Mouse (Mus musculus): ENCODE results near the gene Pla2g4d. TPM values are rescaled to one million over a fixed set of nuclear protein-coding genes. Genes with fewer than 3 reads are reported as not detected.
"Not testable (repeated sequence)": the region's sequence is repeated elsewhere in the genome, so short reads cannot be mapped to it uniquely, and the experiment has no call there.

The Pla2g4d gene
- polyA plus RNA-seq, 1 experiment = not detected

GRCm38 (mm10) chr2:120265523-120265922, 23.5 kb downstream of the Pla2g4d start:
- 77% methylated on average over 6 of the region's 6 CpGs for WGBS
- DNase-seq (ENCODE audit: low read depth, low spot score) = no peak

- WGBS = 72% methylated on average over 10 of the region's 10 CpGs
Observed at GRCm38 (mm10) chr2:120264858-120265257, 24.1 kb downstream of the Pla2g4d start.

GRCm38 (mm10) chr2:120262876-120263275, 26.1 kb downstream of the Pla2g4d start:
- no peak for DNase-seq (ENCODE audit: low read depth, low spot score)
- 21% methylated on average over 1 of the region's 1 CpGs for WGBS

More at GRCm38 (mm10) chr2:120264858-120265257, 24.1 kb downstream of the Pla2g4d start:
- no peak for DNase-seq (ENCODE audit: low read depth, low spot score)

GRCm38 (mm10) chr2:120261346-120261745, 27.7 kb downstream of the Pla2g4d start:
- DNase-seq (ENCODE audit: low read depth, low spot score) = no peak
- 47% methylated on average over 3 of the region's 3 CpGs for WGBS

- no peak for DNase-seq (ENCODE audit: low read depth, low spot score)
Observed at GRCm38 (mm10) chr2:120256259-120256658, 32.7 kb downstream of the Pla2g4d start.

GRCm38 (mm10) chr2:120252644-120253043, 36.4 kb downstream of the Pla2g4d start:
- 85% methylated on average over 6 of the region's 6 CpGs for WGBS

GRCm38 (mm10) chr2:120245421-120246016, 43.5 kb downstream of the Pla2g4d start:
- 18% methylated on average over 9 of the region's 9 CpGs for WGBS

More at GRCm38 (mm10) chr2:120252644-120253043, 36.4 kb downstream of the Pla2g4d start:
- DNase-seq (ENCODE audit: low read depth, low spot score) = no peak

GRCm38 (mm10) chr2:120244679-120245420, 44.1 kb downstream of the Pla2g4d start, which contains the start of gene Pla2g4e:
Gene Pla2g4e (minus strand): TSS chr2:120245335.
- 8% methylated on average over 27 of the region's 27 CpGs for WGBS
- no peak for DNase-seq (ENCODE audit: low read depth, low spot score)

More at GRCm38 (mm10) chr2:120245421-120246016, 43.5 kb downstream of the Pla2g4d start:
- DNase-seq (ENCODE audit: low read depth, low spot score) = no peak

- DNase-seq (ENCODE audit: low read depth, low spot score) = no peak
- 95% methylated on average over 2 of the region's 2 CpGs for WGBS
Observed at GRCm38 (mm10) chr2:120243995-120244394, 45.0 kb downstream of the Pla2g4d start.

- no peak for DNase-seq (ENCODE audit: low read depth, low spot score)
- 72% methylated on average over 5 of the region's 5 CpGs for WGBS
Observed at GRCm38 (mm10) chr2:120242791-120243467, 46.1 kb downstream of the Pla2g4d start.

GRCm38 (mm10) chr2:120238733-120239132, 50.3 kb downstream of the Pla2g4d start:
- WGBS = 49% methylated on average over 9 of the region's 9 CpGs
- DNase-seq (ENCODE audit: low read depth, low spot score) = not testable (repeated sequence)

GRCm38 (mm10) chr2:120237784-120238183, 51.2 kb downstream of the Pla2g4d start:
- WGBS = 63% methylated on average over 5 of the region's 5 CpGs

GRCm38 (mm10) chr2:120235947-120236640, 52.9 kb downstream of the Pla2g4d start:
- WGBS = 86% methylated on average over 3 of the region's 3 CpGs
- DNase-seq (ENCODE audit: low read depth, low spot score) = no peak

More at GRCm38 (mm10) chr2:120237784-120238183, 51.2 kb downstream of the Pla2g4d start:
- DNase-seq (ENCODE audit: low read depth, low spot score) = no peak

GRCm38 (mm10) chr2:120235381-120235780, 53.6 kb downstream of the Pla2g4d start:
- no peak for DNase-seq (ENCODE audit: low read depth, low spot score)
- WGBS = 13% methylated on average over 3 of the region's 3 CpGs

GRCm38 (mm10) chr2:120231642-120232041, 57.4 kb downstream of the Pla2g4d start:
- WGBS = 45% methylated on average over 3 of the region's 3 CpGs
- DNase-seq (ENCODE audit: low read depth, low spot score) = no peak

Other genes starting within 250 kb of the Pla2g4d start
- 28.2 and 39.6 TPM in 2 replicates for gene Ehd4, start 134.6 kb downstream of the Pla2g4d start, polyA plus RNA-seq (2012; rRNA removed)
- gene Pla2g4e, start 43.9 kb downstream of the Pla2g4d start, polyA plus RNA-seq (2012; rRNA removed) = 0.05 TPM in 1 of 2 replicates, not detected in the other
- gene Pla2g4f, start 25.0 kb upstream of the Pla2g4d start, polyA plus RNA-seq (2012; rRNA removed) = 0.21 and 0.22 TPM in 2 replicates
- gene Vps39, start 63.9 kb upstream of the Pla2g4d start, polyA plus RNA-seq (2012; rRNA removed) = 12.5 and 19.4 TPM in 2 replicates
- 7.4 and 15.0 TPM in 2 replicates for gene Ganc, start 114.7 kb upstream of the Pla2g4d start, polyA plus RNA-seq (2012; rRNA removed)
- 8.1 and 10.3 TPM in 2 replicates for gene Tmem87a, start 114.9 kb upstream of the Pla2g4d start, polyA plus RNA-seq (2012; rRNA removed)
- gene Capn3, start 166.8 kb upstream of the Pla2g4d start, polyA plus RNA-seq (2012; rRNA removed) = 0.97 and 0.99 TPM in 2 replicates

All from large intestine, adult 2 months (tissue).